Comparison of ENCODE assay signal across 11 mouse cellular contexts in the genomic region with DNA sequence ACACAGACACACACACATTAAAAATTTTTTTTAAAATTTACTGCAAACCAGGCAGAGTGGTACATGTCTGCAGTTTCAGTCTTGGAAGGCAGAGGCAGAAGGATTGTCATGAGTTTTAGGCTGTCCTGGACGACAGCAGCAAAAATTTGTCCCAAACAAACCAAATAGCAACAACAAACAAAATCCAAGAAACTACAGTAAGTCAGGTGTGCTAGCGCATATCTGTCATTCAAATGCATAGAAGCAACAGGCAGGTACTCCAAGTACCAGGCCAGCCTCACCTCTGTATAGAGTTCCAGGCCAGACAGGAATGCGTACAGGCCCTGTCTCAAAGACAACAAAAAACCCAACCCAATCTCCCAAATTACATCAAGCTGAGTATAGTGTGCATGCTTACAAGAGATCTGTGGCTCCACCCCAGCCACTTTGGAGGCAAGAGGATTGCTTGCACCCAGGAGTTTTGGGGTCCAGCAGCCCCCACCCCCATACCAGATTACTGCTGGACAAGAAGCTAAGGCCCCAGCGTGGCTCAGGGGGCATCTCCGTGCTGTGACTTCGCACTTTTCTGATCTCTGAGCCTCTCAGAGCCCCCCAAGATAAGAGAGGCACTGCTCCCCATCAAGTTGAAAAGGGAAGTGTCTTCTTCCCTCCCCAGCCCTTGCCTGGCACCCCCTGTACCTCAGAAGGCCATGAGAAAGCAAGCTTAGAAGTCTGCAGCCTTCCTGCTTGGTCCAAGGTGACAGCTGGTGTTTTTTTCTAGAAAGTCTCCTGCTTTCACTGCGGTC. TPM values are rescaled to one million over a fixed set of nuclear protein-coding genes. Genes with fewer than 3 reads are reported as not detected.
DNase-seq lines count a peak whose midpoint lies in the region; ATAC-seq and TF ChIP-seq lines count a peak whose summit lies in the region.
"Had no signal": no experiment of that assay in that cellular context is flagged by ENCODE, and none has a peak within 500 bp of the region (broad histone marks: within the 10 kb centered on the region; RNA-seq: fewer than 3 reads in every experiment).

No protein-coding gene starts in this region.

- no peak for TF ChIP-seq CTCF in liver, embryonic 14.5 days (IDR thresholded peaks at IDR 0.05; ENCODE audit: low read depth)
- no peak for TF ChIP-seq CTCF in left cerebral cortex, adult 2 months (IDR thresholded peaks at IDR 0.05)

- no peak overlapping the region for H3K9ac ChIP-seq in heart, embryonic 12.5 days
- no peak overlapping the region for H3K9ac ChIP-seq in midbrain, embryonic 13.5 days (replicated peaks)
- H3K9ac ChIP-seq in embryonic facial prominence, embryonic 12.5 days: no peak overlapping the region
- H3K9ac ChIP-seq in liver, embryonic 14.5 days (replicated peaks): no peak overlapping the region

- H3K4me1 ChIP-seq in heart, embryonic 12.5 days (replicated peaks): peaks cover 31% of the 10 kb centered on the region
- H3K4me1 ChIP-seq in midbrain, embryonic 10.5 days: peaks cover 76% of the 10 kb centered on the region
- H3K4me1 ChIP-seq in midbrain, embryonic 13.5 days (replicated peaks): peaks cover 48% of the 10 kb centered on the region
- peaks cover 23% of the 10 kb centered on the region for H3K4me1 ChIP-seq in embryonic facial prominence, embryonic 12.5 days
- peaks cover 7 to 31% of the 10 kb centered on the region in 2 experiments for H3K4me1 ChIP-seq in liver, embryonic 14.5 days (replicated peaks; ENCODE audit: control insufficient read depth in 2 of 2, insufficient read depth in 2 of 2, low read length in 1 of 2)

- no peaks in the 10 kb centered on the region for H3K9me3 ChIP-seq in heart, embryonic 12.5 days (replicated peaks)
- H3K9me3 ChIP-seq in midbrain, embryonic 10.5 days (replicated peaks): no peaks in the 10 kb centered on the region
- no peaks in the 10 kb centered on the region for H3K9me3 ChIP-seq in midbrain, embryonic 13.5 days
- no peaks in the 10 kb centered on the region for H3K9me3 ChIP-seq in embryonic facial prominence, embryonic 12.5 days
- no peaks in the 10 kb centered on the region for H3K9me3 ChIP-seq in liver, embryonic 14.5 days (ENCODE audit: control insufficient read depth, low read length)

- 63% methylated on average over 7 of the region's 7 CpGs for WGBS in heart, embryonic 12.5 days
- WGBS in midbrain, embryonic 10.5 days: 87% methylated on average over 7 of the region's 7 CpGs
- WGBS in midbrain, embryonic 13.5 days: 86% methylated on average over 7 of the region's 7 CpGs
- 81% methylated on average over 7 of the region's 7 CpGs for WGBS in embryonic facial prominence, embryonic 12.5 days
- WGBS in liver, embryonic 14.5 days (ENCODE audit: insufficient replicate concordance): 47% methylated on average over 7 of the region's 7 CpGs

- DNase-seq in heart, postnatal 4 days: no peak
- DNase-seq in midbrain, embryonic 10.5 days (ENCODE audit: low spot score): no peak
- no peak for DNase-seq in liver, embryonic 14.5 days (ENCODE audit: low read depth in 3 of 3, low spot score in 3 of 3)
- DNase-seq in left cerebral cortex, adult 2 months (ENCODE audit: extremely low spot score in 1 of 2, low spot score in 2 of 2): no peak
- no peak for DNase-seq in thymus, adult 18-20 months
- DNase-seq: adrenal gland, postnatal 36 days; thymus, postnatal 25 days had no signal

- intact Hi-C loops in left cerebral cortex, adult 2 months (cut with DNase I): no loop called here

- peak overlapping the region; percentile 82 for H3K27ac ChIP-seq in heart, embryonic 12.5 days (ENCODE audit: poor library complexity, severe bottlenecking)
- H3K27ac ChIP-seq in midbrain, embryonic 10.5 days (replicated peaks): peak overlapping the region; percentile 55; the same call in 1 of the 2 replicates
- H3K27ac ChIP-seq in midbrain, embryonic 13.5 days: no peak overlapping the region
- H3K27ac ChIP-seq in embryonic facial prominence, embryonic 12.5 days: peak overlapping the region; percentile 24; the same call in 1 of the 2 replicates
- no peak overlapping the region for H3K27ac ChIP-seq in liver, embryonic 14.5 days
- no peak overlapping the region for H3K27ac ChIP-seq in left cerebral cortex, adult 2 months
- H3K27ac ChIP-seq: macrophage had no signal

- H3K4me2 ChIP-seq in heart, embryonic 12.5 days: no peak overlapping the region
- H3K4me2 ChIP-seq in midbrain, embryonic 13.5 days (replicated peaks): no peak overlapping the region
- no peak overlapping the region for H3K4me2 ChIP-seq in embryonic facial prominence, embryonic 12.5 days (replicated peaks)
- H3K4me2 ChIP-seq in liver, embryonic 14.5 days (ENCODE audit: low read depth): peak overlapping the region; percentile 28

- H3K36me3 ChIP-seq in heart, embryonic 12.5 days: peaks cover 75% of the 10 kb centered on the region
- H3K36me3 ChIP-seq in midbrain, embryonic 10.5 days: peaks cover 92% of the 10 kb centered on the region
- peaks cover 63% of the 10 kb centered on the region for H3K36me3 ChIP-seq in midbrain, embryonic 13.5 days
- peaks cover 51% of the 10 kb centered on the region for H3K36me3 ChIP-seq in embryonic facial prominence, embryonic 12.5 days
- peaks cover 12% of the 10 kb centered on the region for H3K36me3 ChIP-seq in liver, embryonic 14.5 days (replicated peaks; ENCODE audit: control insufficient read depth, insufficient read depth, low read depth)

- TF ChIP-seq EP300 in liver, embryonic 14.5 days (IDR thresholded peaks at IDR 0.05; ENCODE audit: low read depth): no peak

- H3K27me3 ChIP-seq in heart, embryonic 12.5 days (replicated peaks): no peaks in the 10 kb centered on the region
- H3K27me3 ChIP-seq in midbrain, embryonic 10.5 days (ENCODE audit: low read depth, poor library complexity, severe bottlenecking): no peaks in the 10 kb centered on the region
- no peaks in the 10 kb centered on the region for H3K27me3 ChIP-seq in midbrain, embryonic 13.5 days
- H3K27me3 ChIP-seq in embryonic facial prominence, embryonic 12.5 days: no peaks in the 10 kb centered on the region
- no peaks in the 10 kb centered on the region for H3K27me3 ChIP-seq in liver, embryonic 14.5 days (ENCODE audit: control insufficient read depth, insufficient read depth, low read length)

- no peak overlapping the region for H3K4me3 ChIP-seq in heart, embryonic 12.5 days
- H3K4me3 ChIP-seq in midbrain, embryonic 10.5 days: peak overlapping the region; percentile 29; the same call in 1 of the 2 replicates
- no peak overlapping the region for H3K4me3 ChIP-seq in midbrain, embryonic 13.5 days (replicated peaks)
- H3K4me3 ChIP-seq in embryonic facial prominence, embryonic 12.5 days: no peak overlapping the region
- H3K4me3 ChIP-seq in liver, embryonic 14.5 days (ENCODE audit: insufficient read depth in 1 of 2, low read depth in 2 of 2, low read length in 2 of 2): no peak overlapping the region
- no peak overlapping the region for H3K4me3 ChIP-seq in left cerebral cortex, adult 2 months

- ATAC-seq in heart, embryonic 12.5 days (ENCODE audit: insufficient number of reproducible peaks, low FRiP score): no peak
- ATAC-seq in midbrain, embryonic 13.5 days: no peak
- ATAC-seq in embryonic facial prominence, embryonic 12.5 days (ENCODE audit: insufficient number of reproducible peaks, insufficient read depth, low FRiP score, low TSS enrichment): no peak
- ATAC-seq in liver, embryonic 14.5 days (ENCODE audit: insufficient read depth): no peak

RNA-seq across cellular contexts. Expression of gene Gapdh, which starts 6.3 kb away (rescaled TPM):
- 4,345 and 4,378 TPM in 2 replicates for polyA plus RNA-seq in heart, embryonic 12.5 days (2016; fragmentation: Nextera tagmentation; extraction: Ambion mirVana)
- total RNA-seq in heart, postnatal 4 days (2021): 1,000 to 10,000 TPM; 3,371 to 3,611 TPM
- polyA plus RNA-seq in midbrain, embryonic 10.5 days (2016; fragmentation: Nextera tagmentation; extraction: Ambion mirVana): 2,729 and 3,222 TPM in 2 replicates
- 1,484 and 1,546 TPM in 2 replicates for polyA plus RNA-seq in midbrain, embryonic 13.5 days (2015; fragmentation: Nextera tagmentation; extraction: Ambion mirVana)
- polyA plus RNA-seq in embryonic facial prominence, embryonic 12.5 days (2016; fragmentation: Nextera tagmentation; extraction: Ambion mirVana): 1,846 and 1,855 TPM in 2 replicates
- polyA plus RNA-seq in liver, embryonic 14.5 days (2012; rRNA removed): 1,485 and 1,875 TPM in 2 replicates
- 960 and 1,040 TPM in 2 replicates for polyA plus RNA-seq in liver, embryonic 14.5 days (2014; fragmentation: Nextera tagmentation; extraction: Ambion mirVana)
- 1,000 to 10,000 TPM; 2,312 to 2,314 TPM for total RNA-seq in left cerebral cortex, adult 2 months (2021)

RNA-seq across cellular contexts. Expression of gene Iffo1, which starts 14.9 kb away (rescaled TPM):
- polyA plus RNA-seq in heart, embryonic 12.5 days (2016; fragmentation: Nextera tagmentation; extraction: Ambion mirVana): 11.3 and 11.8 TPM in 2 replicates
- 10 to 100 TPM; 18.0 to 18.6 TPM for total RNA-seq in heart, postnatal 4 days (2021)
- 12.7 and 15.1 TPM in 2 replicates for polyA plus RNA-seq in midbrain, embryonic 10.5 days (2016; fragmentation: Nextera tagmentation; extraction: Ambion mirVana)
- 14.9 and 19.3 TPM in 2 replicates for polyA plus RNA-seq in midbrain, embryonic 13.5 days (2015; fragmentation: Nextera tagmentation; extraction: Ambion mirVana)
- 19.1 and 24.0 TPM in 2 replicates for polyA plus RNA-seq in embryonic facial prominence, embryonic 12.5 days (2016; fragmentation: Nextera tagmentation; extraction: Ambion mirVana)
- 4.8 and 6.0 TPM in 2 replicates for polyA plus RNA-seq in liver, embryonic 14.5 days (2012; rRNA removed)
- 1.8 and 3.7 TPM in 2 replicates for polyA plus RNA-seq in liver, embryonic 14.5 days (2014; fragmentation: Nextera tagmentation; extraction: Ambion mirVana)
- total RNA-seq in left cerebral cortex, adult 2 months (2021): 10 to 100 TPM; 64.6 to 67.1 TPM

RNA-seq across cellular contexts. Expression of gene Nop2, which starts 28.3 kb away (rescaled TPM):
- polyA plus RNA-seq in heart, embryonic 12.5 days (2016; fragmentation: Nextera tagmentation; extraction: Ambion mirVana): 55.0 and 56.2 TPM in 2 replicates
- total RNA-seq in heart, postnatal 4 days (2021): 10 to 100 TPM; 24.4 to 25.3 TPM
- polyA plus RNA-seq in midbrain, embryonic 10.5 days (2016; fragmentation: Nextera tagmentation; extraction: Ambion mirVana): 72.6 and 86.4 TPM in 2 replicates
- 43.2 and 45.9 TPM in 2 replicates for polyA plus RNA-seq in midbrain, embryonic 13.5 days (2015; fragmentation: Nextera tagmentation; extraction: Ambion mirVana)
- polyA plus RNA-seq in embryonic facial prominence, embryonic 12.5 days (2016; fragmentation: Nextera tagmentation; extraction: Ambion mirVana): 68.0 and 70.1 TPM in 2 replicates
- polyA plus RNA-seq in liver, embryonic 14.5 days (2012; rRNA removed): 18.9 and 24.5 TPM in 2 replicates
- polyA plus RNA-seq in liver, embryonic 14.5 days (2014; fragmentation: Nextera tagmentation; extraction: Ambion mirVana): 33.1 and 33.7 TPM in 2 replicates
- 10 to 100 TPM; 28.1 to 32.1 TPM for total RNA-seq in left cerebral cortex, adult 2 months (2021)

RNA-seq across cellular contexts. Expression of gene Ncapd2, which starts 31.5 kb away (rescaled TPM):
- 99.0 and 112 TPM in 2 replicates for polyA plus RNA-seq in heart, embryonic 12.5 days (2016; fragmentation: Nextera tagmentation; extraction: Ambion mirVana)
- total RNA-seq in heart, postnatal 4 days (2021): 100 to 1,000 TPM; 101 to 111 TPM
- polyA plus RNA-seq in midbrain, embryonic 10.5 days (2016; fragmentation: Nextera tagmentation; extraction: Ambion mirVana): 236 and 246 TPM in 2 replicates
- 101 and 103 TPM in 2 replicates for polyA plus RNA-seq in midbrain, embryonic 13.5 days (2015; fragmentation: Nextera tagmentation; extraction: Ambion mirVana)
- polyA plus RNA-seq in embryonic facial prominence, embryonic 12.5 days (2016; fragmentation: Nextera tagmentation; extraction: Ambion mirVana): 186 and 191 TPM in 2 replicates
- polyA plus RNA-seq in liver, embryonic 14.5 days (2012; rRNA removed): 108 and 148 TPM in 2 replicates
- polyA plus RNA-seq in liver, embryonic 14.5 days (2014; fragmentation: Nextera tagmentation; extraction: Ambion mirVana): 66.8 and 80.4 TPM in 2 replicates
- 10 to 100 TPM; 22.6 to 23.4 TPM for total RNA-seq in left cerebral cortex, adult 2 months (2021)

RNA-seq across cellular contexts. Expression of gene Mrpl51, which starts 31.6 kb away (rescaled TPM):
- 217 and 218 TPM in 2 replicates for polyA plus RNA-seq in heart, embryonic 12.5 days (2016; fragmentation: Nextera tagmentation; extraction: Ambion mirVana)
- total RNA-seq in heart, postnatal 4 days (2021): 100 to 1,000 TPM; 248 to 271 TPM
- polyA plus RNA-seq in midbrain, embryonic 10.5 days (2016; fragmentation: Nextera tagmentation; extraction: Ambion mirVana): 211 and 231 TPM in 2 replicates
- 163 and 165 TPM in 2 replicates for polyA plus RNA-seq in midbrain, embryonic 13.5 days (2015; fragmentation: Nextera tagmentation; extraction: Ambion mirVana)
- 191 and 206 TPM in 2 replicates for polyA plus RNA-seq in embryonic facial prominence, embryonic 12.5 days (2016; fragmentation: Nextera tagmentation; extraction: Ambion mirVana)
- polyA plus RNA-seq in liver, embryonic 14.5 days (2012; rRNA removed): 22.2 and 50.9 TPM in 2 replicates
- polyA plus RNA-seq in liver, embryonic 14.5 days (2014; fragmentation: Nextera tagmentation; extraction: Ambion mirVana): 178 and 182 TPM in 2 replicates
- total RNA-seq in left cerebral cortex, adult 2 months (2021): 10 to 100 TPM; 69.1 to 74.5 TPM

Comparison
In these comparisons a context has a peak if more than half of its experiments do, and no peak if none do; other contexts are left out.
1. H3K27ac ChIP-seq: peak in heart, embryonic 12.5 days (single experiment), midbrain, embryonic 10.5 days (single experiment) and embryonic facial prominence, embryonic 12.5 days (single experiment); none in midbrain, embryonic 13.5 days (single experiment), liver, embryonic 14.5 days (single experiment) and left cerebral cortex, adult 2 months (single experiment).